Mouse (Mus musculus) thymus, adult 18-20 months (tissue): ENCODE data around the gene Mfsd4a.

ENCODE experiments used
- DNase-seq, 2 experiments: peaks; one replicate each; pipeline ENCODE4 v3.0.0; 2022; ENCODE audit warnings: mixed read lengths in 2 of 2

Gene Mfsd4a

GRCm38 (mm10) chr1:132065001-132065400 is 2.9 kb downstream of the Mfsd4a start:
- no peak for DNase-seq

GRCm38 (mm10) chr1:132063096-132063495 is 4.8 kb downstream of the Mfsd4a start:
- DNase-seq: no peak

- DNase-seq: no peak
Measured at GRCm38 (mm10) chr1:132061750-132062541, 5.9 kb downstream of the Mfsd4a start.

- DNase-seq: no peak
Measured at GRCm38 (mm10) chr1:132060036-132060769, 7.7 kb downstream of the Mfsd4a start.

- DNase-seq: no peak
Measured at GRCm38 (mm10) chr1:132058558-132058957, 9.3 kb downstream of the Mfsd4a start.

DNA sequence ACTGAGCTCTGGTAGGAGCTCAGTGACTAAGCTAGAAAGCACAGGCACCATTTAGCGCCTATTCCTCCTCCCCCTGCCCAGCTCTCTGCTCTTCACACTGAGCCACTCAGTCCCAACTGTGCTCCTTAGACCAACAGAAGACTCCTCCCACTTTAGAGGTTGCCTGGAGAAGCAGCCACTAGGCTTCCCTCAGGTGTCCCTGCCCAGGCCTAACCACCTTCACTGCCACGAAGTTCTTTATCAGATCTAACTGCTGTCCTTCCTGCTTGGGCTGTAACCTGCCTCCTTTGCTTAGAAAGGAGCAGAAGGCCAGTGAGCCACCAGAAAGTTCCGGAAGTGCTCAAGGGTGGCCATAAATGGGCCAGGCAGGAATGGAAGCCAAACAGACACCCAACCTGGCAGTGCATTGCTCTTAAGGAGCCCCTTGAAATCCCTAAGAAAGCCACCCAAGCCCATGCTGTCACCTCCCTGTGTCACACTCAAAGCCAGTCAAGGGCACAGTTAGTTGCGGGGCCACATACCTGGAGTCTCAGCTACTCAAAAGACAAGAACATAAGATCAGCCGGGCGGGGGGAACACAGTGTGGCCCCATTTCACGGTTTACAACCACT is 12.7 kb downstream of the Mfsd4a start:
- DNase-seq: no peak

DNA sequence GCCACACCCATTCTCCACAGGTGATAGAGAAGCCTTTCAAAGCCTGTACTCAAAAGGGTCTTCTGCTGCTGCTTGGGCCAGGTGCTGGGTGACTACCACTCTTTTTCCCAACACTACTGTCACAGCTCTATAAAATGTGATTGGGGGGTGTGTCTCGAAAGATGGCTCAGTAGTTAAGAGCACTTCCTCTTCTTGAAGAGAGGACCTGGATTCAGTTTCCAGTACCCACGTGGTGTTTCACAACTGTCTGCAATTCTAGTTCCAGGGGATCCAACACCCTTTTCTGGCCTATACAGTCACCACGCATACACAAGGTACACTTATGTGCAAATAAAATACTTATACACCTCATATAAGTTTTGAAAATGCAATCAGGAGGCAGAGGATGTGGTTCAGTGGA is 13.5 kb downstream of the Mfsd4a start:
- DNase-seq: no peak

GRCm38 (mm10) chr1:132051746-132052145 is 16.1 kb downstream of the Mfsd4a start:
- no peak for DNase-seq

GRCm38 (mm10) chr1:132046143-132046735 is 21.6 kb downstream of the Mfsd4a start:
- peak; percentile 43 to 55 for DNase-seq

DNA sequence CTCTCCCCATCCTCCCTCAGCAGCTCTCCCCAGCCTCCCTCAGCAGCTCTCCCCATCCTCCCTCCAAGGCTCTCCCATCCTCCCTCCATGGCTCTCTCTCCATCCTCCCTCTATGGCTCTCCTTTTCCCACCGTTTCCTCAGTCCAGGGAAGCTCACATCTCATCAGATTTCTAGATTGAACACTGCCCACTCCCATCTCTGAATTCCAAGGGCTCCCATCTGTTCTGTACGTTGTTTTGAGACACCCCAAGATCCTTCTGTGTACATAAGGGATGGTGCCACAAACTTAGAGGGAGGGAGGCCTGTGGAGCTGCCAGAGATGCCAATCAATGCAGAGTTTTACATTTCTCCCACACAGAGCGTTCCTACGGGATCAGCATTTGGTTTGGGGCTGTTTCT is 24.1 kb downstream of the Mfsd4a start:
- DNase-seq: no peak

DNA sequence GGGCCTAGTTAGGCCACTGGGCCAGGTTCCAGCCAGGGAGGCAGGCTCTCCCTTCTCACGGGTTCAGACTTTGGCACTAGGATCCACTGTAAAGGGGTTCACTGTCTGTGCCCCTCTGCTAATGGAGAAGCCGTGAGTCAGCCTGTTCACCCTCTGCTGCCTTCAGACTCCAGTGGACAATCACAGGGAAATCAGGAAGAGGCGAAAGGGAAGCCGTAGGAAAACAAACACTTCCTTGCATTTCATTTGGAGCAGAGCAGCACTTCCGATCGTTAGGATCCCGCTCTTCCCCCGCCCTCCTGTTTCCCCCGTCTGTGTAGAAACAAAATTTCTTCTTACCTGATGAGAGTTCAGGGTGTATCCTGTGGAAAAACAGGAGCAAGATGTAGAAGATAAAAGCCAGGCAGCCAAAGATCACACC is 27.7 kb downstream of the Mfsd4a start:
- no peak for DNase-seq

DNA sequence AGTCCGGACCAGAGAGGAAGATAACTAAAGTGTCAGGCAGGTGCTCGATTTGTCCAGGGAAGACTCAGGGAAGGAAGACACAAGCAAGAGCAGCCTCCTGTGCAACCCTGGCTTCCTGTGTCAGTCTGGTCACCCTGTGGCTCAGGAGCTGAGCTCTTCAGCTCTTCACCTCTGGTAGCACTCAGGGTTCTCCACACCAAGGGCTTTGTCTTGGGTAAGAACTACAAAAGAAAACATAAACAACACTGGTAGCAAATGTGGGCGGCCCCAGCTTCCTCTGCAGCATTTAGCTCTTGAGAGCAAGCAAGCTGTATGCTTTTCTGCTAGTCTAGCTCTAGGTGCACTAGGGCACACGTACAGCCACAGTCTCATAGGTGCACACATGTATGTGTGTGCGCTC is 29.1 kb downstream of the Mfsd4a start:
- DNase-seq: no peak

DNA sequence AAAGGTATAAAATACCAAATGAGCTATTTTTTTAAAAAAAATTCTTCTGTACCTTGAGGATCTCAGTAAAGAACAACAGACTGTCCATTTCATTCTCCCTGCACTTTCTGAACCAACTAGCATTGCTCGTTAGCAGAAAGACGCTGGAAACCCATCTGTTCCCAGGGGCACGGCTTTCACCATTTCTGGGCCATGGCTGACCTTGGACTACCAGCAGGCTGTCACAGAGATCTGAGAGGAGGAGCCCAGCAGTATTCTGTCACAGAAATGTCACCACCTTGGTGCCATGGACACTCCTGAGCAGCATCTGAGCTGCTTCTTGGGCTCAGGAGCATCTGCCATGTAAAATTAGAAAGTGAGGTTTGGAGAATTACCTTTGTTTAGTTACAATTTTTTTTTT is 30.1 kb downstream of the Mfsd4a start:
- no peak for DNase-seq

DNA sequence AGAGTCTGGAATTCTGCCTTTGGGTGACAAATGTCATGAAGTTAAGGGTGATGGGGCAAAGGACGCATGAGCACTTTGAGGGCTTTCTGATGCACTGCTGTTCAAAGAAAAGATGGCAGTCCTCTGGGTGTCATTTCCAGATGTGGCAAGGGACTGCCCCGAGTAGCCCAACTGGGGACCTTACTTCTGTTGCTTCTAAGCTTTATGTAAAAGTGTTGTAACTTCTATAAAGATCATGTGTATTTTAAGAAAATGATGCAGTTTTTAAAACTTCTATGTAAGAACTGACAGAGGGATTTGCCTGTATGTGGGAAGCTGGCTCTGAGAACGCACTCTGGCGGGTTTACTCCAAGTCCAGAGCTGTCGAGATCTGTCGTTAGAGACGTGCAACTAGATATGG is 35.7 kb downstream of the Mfsd4a start:
- no peak for DNase-seq

GRCm38 (mm10) chr1:132030574-132030973 is 37.3 kb downstream of the Mfsd4a start:
- no peak for DNase-seq

- DNase-seq: no peak
Measured at GRCm38 (mm10) chr1:132028413-132028812, 39.4 kb downstream of the Mfsd4a start.

DNA sequence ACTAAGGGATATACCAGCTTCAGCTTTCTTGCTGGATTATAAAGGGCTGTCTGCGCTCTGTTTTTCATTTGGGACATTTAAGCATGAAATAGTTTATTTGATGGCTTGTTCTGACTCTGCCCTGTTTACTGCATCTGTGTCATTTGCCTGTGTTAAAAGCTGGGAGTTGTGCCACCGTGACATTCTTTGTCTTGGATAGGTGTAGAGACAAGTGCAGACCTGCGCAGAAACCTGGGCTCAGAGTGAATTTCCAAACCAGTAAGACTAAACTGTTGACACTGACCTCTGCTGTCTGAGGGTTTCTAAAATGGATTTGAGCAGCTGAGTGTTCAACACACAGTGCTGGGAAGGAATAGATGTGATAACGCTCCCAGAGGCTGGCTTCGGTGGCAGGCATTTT is 39.9 kb downstream of the Mfsd4a start:
- no peak for DNase-seq

DNA sequence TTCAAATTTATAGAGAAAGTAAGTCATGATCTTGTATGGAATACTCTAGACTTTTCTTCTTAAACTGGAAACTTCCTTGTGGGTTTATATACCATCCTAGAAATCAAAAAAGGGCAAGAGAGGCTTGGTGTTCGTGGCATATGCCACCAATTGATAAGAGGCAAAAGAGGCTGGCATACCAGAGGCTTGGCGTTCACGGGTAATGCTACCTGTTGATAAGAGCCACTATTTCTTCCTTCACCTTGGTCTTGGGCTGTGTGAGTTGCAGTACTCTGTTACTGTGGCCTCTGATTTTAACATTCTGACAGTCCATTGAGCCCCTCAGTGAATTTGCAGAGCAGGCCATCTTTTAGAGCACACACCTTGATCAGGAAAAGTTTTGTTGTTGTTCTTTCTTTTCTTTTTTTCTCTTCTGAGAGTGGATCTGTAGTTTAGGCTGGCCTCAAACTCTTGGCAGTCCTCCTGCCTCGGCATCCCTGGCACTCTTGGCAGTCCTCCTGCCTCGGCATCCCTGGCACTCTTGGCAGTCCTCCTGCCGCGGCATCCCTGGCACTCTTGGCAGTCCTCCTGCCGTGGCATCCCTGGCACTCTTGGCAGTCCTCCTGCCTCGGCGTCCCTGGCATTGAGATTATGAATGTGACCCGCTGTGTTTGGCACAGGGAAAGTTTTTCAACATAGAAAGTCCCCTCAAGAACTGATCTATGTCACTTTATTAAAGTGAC is 40.8 kb downstream of the Mfsd4a start:
- DNase-seq: no peak

DNA sequence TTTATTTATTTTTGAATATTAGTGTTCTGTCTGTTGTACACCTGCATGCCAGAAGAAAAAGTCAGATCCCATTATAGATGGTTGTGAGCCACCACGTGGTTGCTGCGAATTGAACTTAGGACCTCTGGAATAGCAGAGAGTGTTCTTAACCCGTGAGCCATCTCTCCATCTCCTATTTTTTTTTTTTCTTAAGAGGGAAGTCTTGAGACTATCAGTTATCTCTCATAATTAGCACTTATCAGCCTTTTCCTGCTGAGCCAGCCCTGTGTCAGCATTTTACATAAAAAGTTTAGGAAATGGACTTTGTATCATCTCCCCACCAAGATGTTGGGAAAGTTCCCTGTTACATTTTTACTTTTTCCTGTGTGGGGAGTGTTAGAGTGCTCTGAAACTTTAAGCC is 45.8 kb downstream of the Mfsd4a start:
- DNase-seq: no peak

DNA sequence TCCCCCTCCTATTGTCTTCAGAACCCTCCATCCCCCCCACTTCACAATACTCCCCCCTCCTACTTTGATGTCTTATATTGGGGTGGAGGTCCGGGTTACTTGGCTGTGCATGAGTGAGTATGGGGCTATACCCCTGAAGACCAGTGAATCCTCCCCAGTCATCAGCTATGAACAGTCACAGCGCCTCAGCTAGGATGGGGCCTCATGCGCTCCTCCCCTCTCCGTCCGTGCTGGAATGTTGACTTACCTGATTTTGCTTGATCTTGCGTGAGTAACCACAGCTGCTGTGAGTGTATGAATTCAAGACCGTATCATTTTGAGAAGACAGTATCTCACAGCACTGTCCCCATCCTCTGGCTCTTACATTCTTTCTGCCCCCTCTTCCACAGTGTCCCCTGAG is 48.0 kb downstream of the Mfsd4a start:
- DNase-seq: no peak

DNA sequence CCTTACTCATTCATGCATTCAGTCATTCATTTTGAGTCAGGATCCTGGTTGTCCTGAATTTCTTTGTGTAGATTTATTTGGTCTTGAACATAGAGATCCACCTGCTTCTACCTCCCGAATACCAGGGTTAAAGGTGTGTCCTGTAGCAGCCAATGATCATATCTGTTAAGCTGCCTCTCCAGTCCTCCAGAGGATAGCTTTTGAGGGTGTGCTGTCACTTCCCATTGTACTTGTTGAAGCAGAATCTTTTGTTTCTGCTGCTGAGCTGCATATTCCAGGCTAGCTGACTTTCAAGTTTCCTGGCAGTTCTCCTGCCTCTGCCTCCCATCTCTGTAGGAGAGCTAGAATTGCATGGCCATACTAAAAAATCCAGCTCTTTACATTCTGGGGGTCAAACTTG is 51.2 kb downstream of the Mfsd4a start:
- no peak for DNase-seq

DNA sequence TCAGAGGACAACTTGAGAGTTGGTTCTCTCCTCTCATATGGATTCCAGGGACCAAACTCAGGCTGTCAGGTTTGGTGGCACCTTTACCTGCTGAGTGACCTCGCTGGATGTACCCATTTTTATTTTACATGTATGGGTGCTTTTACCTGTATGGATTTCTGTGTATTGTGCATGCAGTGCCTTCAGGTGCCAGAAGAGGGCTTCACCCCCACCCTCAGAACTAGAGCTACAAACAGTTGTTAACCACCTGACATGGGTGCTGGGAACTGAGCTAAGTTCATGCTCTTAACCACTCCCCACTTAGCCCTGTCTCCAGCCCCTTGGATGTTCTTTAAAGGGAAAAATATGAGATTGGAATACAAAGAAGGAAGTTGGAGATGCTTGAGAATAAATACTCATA is 53.1 kb downstream of the Mfsd4a start:
- DNase-seq: no peak

GRCm38 (mm10) chr1:132012861-132013260 is 55.0 kb downstream of the Mfsd4a start:
- no peak for DNase-seq
